Mouse (Mus musculus) adrenal gland, postnatal 36 days (tissue): ENCODE results near the gene Mon1b. TPM values are rescaled to one million over a fixed set of nuclear protein-coding genes. Genes with fewer than 3 reads are reported as not detected.

ENCODE experiments used
- DNase-seq, 2 experiments: peaks; one replicate each; pipeline ENCODE4 v3.0.0; 2021; ENCODE audit warnings: mixed read lengths in 1 of 2
- long read RNA-seq, 2 experiments: library from polyadenylated mRNA; stranded (forward); transcript quantifications; one replicate each; pipeline ENCODE4 v2.0.0; 2021; ENCODE audit warnings: borderline sequencing depth in 2 of 2
- total RNA-seq, 2 experiments: library from RNA; stranded (reverse); gene quantifications; 2 replicates each; pipeline ENCODE4 v1.2.3; 2021

The Mon1b gene
- total RNA-seq: 10 to 100 TPM; 15.9 to 20.6 TPM
- long read RNA-seq, experiment 1: 0 reads
- long read RNA-seq, experiment 2, full-length matches to known transcripts: 1 of 2 reads
- long read RNA-seq, experiment 2, partial matches to known transcripts: 0 of 2 reads
- long read RNA-seq, experiment 2, other reads (novel, unspliced or antisense): 1 of 2 reads

GRCm38 (mm10) chr8:113634670-113635591, at the start of gene Mon1b:
Gene Mon1b, plus strand, starts transcription at chr8:113635587.
- peak; percentile 96 for DNase-seq

GRCm38 (mm10) chr8:113598401-113598800, 37.0 kb upstream of the Mon1b start:
- no peak for DNase-seq

GRCm38 (mm10) chr8:113632634-113633033, 2.8 kb upstream of the Mon1b start:
- peak in 1 of 2 experiments; percentile 36 for DNase-seq

- DNase-seq: no peak
Observed at GRCm38 (mm10) chr8:113634161-113634560, 1.2 kb upstream of the Mon1b start.

GRCm38 (mm10) chr8:113635592-113636279, 349 bp downstream of the Mon1b start:
- DNase-seq: peak in 1 of 2 experiments; percentile 91

GRCm38 (mm10) chr8:113636280-113636628, 867 bp downstream of the Mon1b start:
- DNase-seq: no peak

- no peak for DNase-seq
Observed at GRCm38 (mm10) chr8:113640357-113640756, 5.0 kb downstream of the Mon1b start.

- DNase-seq: no peak
Observed at GRCm38 (mm10) chr8:113642926-113643325, 7.5 kb downstream of the Mon1b start, which contains the start of gene Syce1l. Gene Syce1l, plus strand, starts transcription at chr8:113643213.

- no peak for DNase-seq
Observed at GRCm38 (mm10) chr8:113643479-113644210, 8.3 kb downstream of the Mon1b start.

GRCm38 (mm10) chr8:113645220-113645619, 9.8 kb downstream of the Mon1b start:
- DNase-seq: no peak

GRCm38 (mm10) chr8:113652450-113652849, 17.1 kb downstream of the Mon1b start:
- DNase-seq: no peak

- no peak for DNase-seq
Observed at GRCm38 (mm10) chr8:113653151-113653550, 17.8 kb downstream of the Mon1b start.

GRCm38 (mm10) chr8:113656154-113656553, 20.8 kb downstream of the Mon1b start:
- no peak for DNase-seq

GRCm38 (mm10) chr8:113656681-113657298, 21.4 kb downstream of the Mon1b start:
- no peak for DNase-seq

GRCm38 (mm10) chr8:113660128-113660527, 24.7 kb downstream of the Mon1b start:
- no peak for DNase-seq

- peak; percentile 86 to 88 for DNase-seq
Observed at GRCm38 (mm10) chr8:113664544-113664943, 29.2 kb downstream of the Mon1b start.

- no peak for DNase-seq
Observed at GRCm38 (mm10) chr8:113665036-113665435, 29.6 kb downstream of the Mon1b start.

- DNase-seq: no peak
Observed at GRCm38 (mm10) chr8:113665951-113666350, 30.6 kb downstream of the Mon1b start.

- no peak for DNase-seq
Observed at GRCm38 (mm10) chr8:113666714-113667432, 31.5 kb downstream of the Mon1b start.

GRCm38 (mm10) chr8:113669924-113670323, 34.5 kb downstream of the Mon1b start:
- DNase-seq: no peak
